Mouse (Mus musculus) lung, embryonic 15.5 days (tissue): ENCODE measurements around the gene Dyx1c1. TPM values are rescaled to one million over a fixed set of nuclear protein-coding genes. Genes with fewer than 3 reads are reported as not detected.
A peak's percentile ranks its signal among the peaks of the same experiment; 100 is the strongest.

Experiments
- ATAC-seq: fragments of 200-750 bp; cut with Nextera tagmentation; 2 replicates; pipeline ENCODE4 v1.8.0; 2017; ENCODE audit warnings: moderate number of reproducible peaks, borderline replicate concordance; ENCODE audit not compliant: low FRiP score, low TSS enrichment; ENCODE audit errors: extremely low read depth
- H3K27ac ChIP-seq: fragments of 300-500 bp; sonication (generic); 2 replicates; pipeline ENCODE4 v1.5.1; 2015; ENCODE audit warnings: moderate library complexity, mild to moderate bottlenecking, inconsistent platforms
- H3K27me3 ChIP-seq: fragments of 300-500 bp; sonication (generic); 2 replicates; pipeline ENCODE4 v1.6.1; 2015; ENCODE audit warnings: inconsistent platforms
- H3K36me3 ChIP-seq: fragments of 300-500 bp; sonication (generic); 2 replicates; pipeline ENCODE4 v1.6.1; 2015; ENCODE audit warnings: inconsistent platforms
- H3K4me1 ChIP-seq: fragments of 300-500 bp; sonication (generic); 2 replicates; pipeline ENCODE4 v1.6.1; 2015; ENCODE audit warnings: inconsistent platforms
- H3K4me2 ChIP-seq: fragments of 300-500 bp; sonication (generic); 2 replicates; pipeline ENCODE4 v1.6.1; 2015; ENCODE audit warnings: inconsistent platforms, mild to moderate bottlenecking, moderate library complexity
- H3K4me3 ChIP-seq: fragments of 300-500 bp; sonication (generic); 2 replicates; pipeline ENCODE4 v1.5.1; 2015; ENCODE audit warnings: mild to moderate bottlenecking, inconsistent platforms
- H3K9ac ChIP-seq: fragments of 300-500 bp; sonication (generic); 2 replicates; pipeline ENCODE4 v1.6.1; 2015; ENCODE audit warnings: inconsistent platforms
- H3K9me3 ChIP-seq: fragments of 300-500 bp; sonication (generic); 2 replicates; pipeline ENCODE4 v1.6.1; 2016; ENCODE audit warnings: inconsistent platforms
- WGBS: fragments of 180-500 bp; shearing (Covaris S2); methylation state at CpG from one replicate; pipeline ENCODE4 v1.1.7; 2015; 5-methylcytosine and 5-hydroxymethylcytosine counted together
- polyA plus RNA-seq: library from polyadenylated mRNA; unstranded; fragments of >200 nt; fragmentation: Nextera tagmentation; extraction: Ambion mirVana; gene quantifications from 2 replicates; pipeline ENCODE4 v1.2.1, GENCODE M21; 2015

Dyx1c1 gene
- 1.2 and 1.6 TPM in 2 replicates for polyA plus RNA-seq

DNA sequence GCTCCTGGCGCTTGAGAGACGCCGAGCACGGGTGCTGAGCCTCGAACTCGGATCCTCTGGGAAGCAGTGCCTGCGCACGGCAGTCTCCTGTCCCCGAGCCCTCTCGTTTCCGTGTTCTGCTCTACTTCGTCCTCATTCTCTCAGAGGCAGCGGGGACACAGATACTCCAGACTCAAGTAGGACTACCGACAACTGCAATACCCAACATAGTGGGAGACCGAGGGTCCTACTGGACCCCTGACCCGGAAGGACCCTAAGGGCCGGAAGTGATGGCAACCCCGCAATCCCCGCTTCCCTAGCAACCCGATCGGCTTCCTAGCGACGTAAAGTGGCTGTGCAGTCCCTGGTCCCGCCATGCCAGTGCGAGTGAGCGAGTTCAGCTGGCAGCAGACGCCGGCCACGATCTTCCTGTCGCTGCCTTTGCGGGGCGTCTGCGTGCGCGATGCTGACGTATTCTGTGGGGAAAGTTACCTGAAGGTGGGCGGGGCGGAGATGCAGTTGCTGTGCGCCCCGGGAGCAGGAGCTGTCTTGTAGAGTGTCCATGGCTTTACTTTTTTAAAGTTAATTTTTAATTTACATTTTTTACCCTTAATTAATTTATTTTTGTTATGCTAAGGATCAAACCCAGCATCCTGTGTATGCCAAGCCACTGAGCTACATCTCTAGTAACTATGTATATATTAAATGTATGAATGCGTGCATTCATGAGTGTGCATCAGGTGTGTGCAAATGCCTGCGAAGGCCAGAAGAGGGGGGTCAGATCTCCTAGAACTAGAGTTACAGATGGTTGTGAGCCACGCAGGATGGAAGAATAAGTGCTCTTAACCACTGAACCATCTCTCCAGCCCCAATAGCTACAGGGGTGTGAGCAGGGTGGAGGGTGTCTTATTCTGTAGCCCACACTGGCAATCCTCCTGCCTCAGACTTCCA lies at the start of gene Dyx1c1, which contains the start of gene Gm44503:
Gene Dyx1c1, plus strand, starts transcription at position 265 of the 930 bp plus-strand sequence.
Gene Gm44503, plus strand, starts transcription at position 332 of the 930 bp plus-strand sequence.
- Histone ChIP-seq H3K27me3 (no peaks in the 10 kb centered on the region), H3K9ac (peak within 1 kb of the TSS; percentile 51), H3K36me3 (no peaks in the 10 kb centered on the region), H3K4me1 (no peaks in the 10 kb centered on the region), H3K4me3 (peak within 1 kb of the TSS; percentile 58), H3K4me2 (peak within 1 kb of the TSS; percentile 75), H3K27ac (peak within 1 kb of the TSS; percentile 46), H3K9me3 (no peaks in the 10 kb centered on the region)
- WGBS = under 1% methylated on average over 43 of the region's 43 CpGs
- peak; percentile 89 for ATAC-seq

DNA sequence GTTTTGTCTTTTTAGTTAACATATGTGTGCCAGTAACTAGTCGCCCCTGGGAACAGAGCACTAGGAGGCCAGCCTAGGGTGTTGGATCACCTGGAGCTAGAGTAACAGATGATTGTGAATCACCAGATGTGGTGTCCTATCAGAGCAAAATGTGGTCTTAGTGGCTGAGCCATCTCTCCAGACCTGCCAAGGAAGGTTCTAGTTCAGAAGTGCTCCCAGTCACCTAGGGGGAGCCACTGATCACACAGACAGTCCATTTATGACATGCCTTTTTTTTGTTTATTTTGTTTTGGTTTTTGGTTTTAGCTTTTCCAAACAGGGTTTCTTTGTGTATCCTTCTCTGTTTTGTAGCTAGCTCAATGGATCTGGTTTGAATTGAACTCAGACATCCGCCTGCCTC lies 47.2 kb upstream of the Dyx1c1 start:
- Histone ChIP-seq H3K9ac (no peak overlapping the region), H3K27me3 (no peaks in the 10 kb centered on the region), H3K4me1 (peaks cover 6% of the 10 kb centered on the region), H3K4me2 (no peak overlapping the region), H3K27ac (no peak overlapping the region), H3K9me3 (no peaks in the 10 kb centered on the region), H3K4me3 (no peak overlapping the region), H3K36me3 (no peaks in the 10 kb centered on the region)
- whole genome bisulfite sequencing = 94% methylated on average over 2 of the region's 2 CpGs
- ATAC-seq = no peak

DNA sequence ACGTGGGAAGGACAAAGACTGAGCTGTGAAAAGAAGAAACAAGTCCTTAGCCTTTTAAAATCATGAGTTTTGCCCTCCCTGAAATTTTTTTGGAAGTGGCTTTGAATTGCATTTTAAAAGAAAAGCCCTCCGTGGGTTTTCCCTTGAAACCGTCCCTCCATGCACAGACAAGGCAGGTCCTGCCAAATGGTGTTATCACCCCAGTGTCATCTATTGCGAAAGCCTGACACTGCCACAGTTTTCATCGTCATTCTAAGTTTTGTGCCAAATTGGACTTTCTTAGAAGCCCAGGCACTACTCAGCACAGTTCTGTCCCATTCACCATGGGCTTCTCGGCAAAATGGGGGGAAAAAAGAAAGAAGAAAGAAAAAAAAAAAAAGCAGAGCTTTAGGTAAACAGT lies 45.0 kb upstream of the Dyx1c1 start:
- H3K9ac ChIP-seq = no peak overlapping the region
- H3K4me3 ChIP-seq = peak overlapping the region; percentile 19
- no peaks in the 10 kb centered on the region for H3K27me3 ChIP-seq
- H3K36me3 ChIP-seq = no peaks in the 10 kb centered on the region
- H3K4me2 ChIP-seq = peak overlapping the region; percentile 42
- H3K9me3 ChIP-seq = no peaks in the 10 kb centered on the region
- peak; percentile 49; the same call in 1 of the 2 replicates for ATAC-seq
- peaks cover 6% of the 10 kb centered on the region for H3K4me1 ChIP-seq
- WGBS = 31% methylated on average over 6 of the region's 6 CpGs
- no peak overlapping the region for H3K27ac ChIP-seq

DNA sequence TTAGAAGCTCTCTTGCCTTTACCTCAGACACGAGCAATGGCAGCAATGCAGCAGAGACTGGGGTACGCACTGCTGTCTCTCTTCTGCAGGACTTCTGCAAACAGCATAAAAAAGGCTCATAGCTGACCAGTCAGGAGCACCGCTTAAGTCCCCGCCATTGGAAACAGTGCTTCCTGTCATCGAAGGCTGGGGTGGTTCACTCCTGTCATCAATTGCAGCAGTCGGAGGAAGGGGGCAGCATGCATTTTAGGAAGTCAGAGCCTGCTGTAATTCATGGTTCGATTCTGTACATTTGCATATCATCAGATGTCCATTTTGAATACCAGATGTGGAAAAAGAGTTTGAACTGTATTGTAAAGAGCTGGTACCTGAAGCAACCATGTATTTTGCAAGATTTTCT lies 42.9 kb upstream of the Dyx1c1 start:
- H3K36me3 ChIP-seq = no peaks in the 10 kb centered on the region
- peaks cover 6% of the 10 kb centered on the region for H3K4me1 ChIP-seq
- H3K27me3 ChIP-seq = no peaks in the 10 kb centered on the region
- no peak overlapping the region for H3K27ac ChIP-seq
- no peaks in the 10 kb centered on the region for H3K9me3 ChIP-seq
- no peak overlapping the region for H3K4me3 ChIP-seq
- H3K4me2 ChIP-seq = no peak overlapping the region
- no peak overlapping the region for H3K9ac ChIP-seq
- whole genome bisulfite sequencing = 60% methylated on average over 7 of the region's 7 CpGs
- ATAC-seq = no peak

DNA sequence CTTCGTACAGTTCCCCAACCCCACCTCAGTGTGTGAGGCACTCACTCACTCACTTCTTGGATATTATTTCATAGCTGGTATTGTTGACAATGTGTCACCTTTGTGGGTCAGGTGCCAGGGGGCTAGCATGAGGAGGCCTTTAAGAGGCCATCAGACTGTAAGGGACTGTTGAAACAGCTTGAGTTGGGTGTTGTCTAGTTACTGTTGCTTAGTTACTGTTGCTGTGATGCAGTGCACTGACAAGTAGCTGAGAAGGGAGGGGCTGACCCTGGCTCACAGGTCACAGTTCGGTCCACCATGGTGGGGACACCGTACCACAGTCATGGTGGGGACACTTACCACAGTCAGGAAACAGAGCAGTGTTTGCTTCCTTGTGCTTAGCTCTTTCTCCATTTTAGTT lies 35.5 kb upstream of the Dyx1c1 start:
- H3K27ac ChIP-seq = no peak overlapping the region
- peaks cover 15% of the 10 kb centered on the region for H3K4me1 ChIP-seq
- 0 out of 2 replicates have a peak, but pooled peaks cover 4% of the 10 kb centered on the region for H3K27me3 ChIP-seq
- H3K9me3 ChIP-seq = no peaks in the 10 kb centered on the region
- no peaks in the 10 kb centered on the region for H3K36me3 ChIP-seq
- no peak for ATAC-seq
- WGBS = 81% methylated on average over 3 of the region's 3 CpGs
- no peak overlapping the region for H3K9ac ChIP-seq
- no peak overlapping the region for H3K4me2 ChIP-seq
- H3K4me3 ChIP-seq = no peak overlapping the region

DNA sequence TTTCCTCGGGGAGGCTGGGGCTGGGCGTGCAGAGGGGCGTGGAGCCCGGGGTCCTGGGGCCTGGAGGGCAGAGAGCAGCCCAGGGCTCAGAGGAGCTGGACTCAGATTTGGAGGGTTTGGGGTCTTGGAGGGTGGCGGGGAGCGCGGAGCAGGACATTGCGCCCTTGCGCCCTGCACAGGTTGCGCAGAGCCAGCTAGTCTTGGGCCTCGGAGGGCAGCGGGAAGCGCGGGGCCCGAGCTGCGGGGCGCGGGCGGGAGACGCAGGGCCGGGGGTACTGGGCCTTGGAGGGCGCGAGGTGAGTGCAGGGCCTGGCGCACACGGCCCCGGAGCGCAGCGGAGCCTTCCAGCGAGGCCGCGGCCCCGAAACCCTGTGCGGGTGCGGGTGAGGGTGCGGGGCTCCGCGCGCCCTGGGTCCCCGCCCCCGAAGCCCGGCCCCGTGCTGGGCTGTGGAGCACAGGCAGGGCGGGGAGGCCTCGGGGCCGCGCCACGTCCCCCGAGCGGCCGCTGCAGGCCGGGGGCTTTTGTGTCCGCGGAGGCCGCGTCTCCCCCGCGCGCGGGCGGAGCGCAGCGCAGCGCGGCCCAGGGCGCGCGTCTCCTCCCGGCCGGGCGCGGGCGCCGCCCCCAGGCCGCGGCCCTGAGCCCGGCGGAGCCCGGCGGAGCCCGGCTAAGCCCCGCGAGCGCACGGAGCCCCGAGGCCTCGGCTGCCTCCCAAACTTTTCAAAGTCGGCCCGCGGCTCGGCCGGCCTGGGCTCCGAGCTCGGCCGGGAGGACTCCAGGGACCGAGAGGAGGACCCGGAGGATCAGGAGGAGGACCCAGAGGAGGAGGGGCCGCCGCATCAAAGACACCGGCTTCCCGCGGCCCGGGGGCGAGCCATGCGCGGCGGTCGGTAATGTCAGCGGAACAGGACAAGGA lies 33.3 kb upstream of the Dyx1c1 start, which contains the start of gene Pygo1:
Gene Pygo1, plus strand, starts transcription at position 625 of the 914 bp plus-strand sequence.
- Histone ChIP-seq H3K4me1 (peaks cover 15% of the 10 kb centered on the region), H3K36me3 (no peaks in the 10 kb centered on the region), H3K27ac (peak within 1 kb of the TSS; percentile 87), H3K9me3 (no peaks in the 10 kb centered on the region), H3K9ac (peak within 1 kb of the TSS; percentile 87), H3K4me2 (peak within 1 kb of the TSS; percentile 91), H3K4me3 (peak within 1 kb of the TSS; percentile 85), H3K27me3 (0 out of 2 replicates have a peak, but pooled peaks cover 4% of the 10 kb centered on the region)
- ATAC-seq = peak; percentile 80
- under 1% methylated on average over 97 of the region's 108 CpGs for WGBS

DNA sequence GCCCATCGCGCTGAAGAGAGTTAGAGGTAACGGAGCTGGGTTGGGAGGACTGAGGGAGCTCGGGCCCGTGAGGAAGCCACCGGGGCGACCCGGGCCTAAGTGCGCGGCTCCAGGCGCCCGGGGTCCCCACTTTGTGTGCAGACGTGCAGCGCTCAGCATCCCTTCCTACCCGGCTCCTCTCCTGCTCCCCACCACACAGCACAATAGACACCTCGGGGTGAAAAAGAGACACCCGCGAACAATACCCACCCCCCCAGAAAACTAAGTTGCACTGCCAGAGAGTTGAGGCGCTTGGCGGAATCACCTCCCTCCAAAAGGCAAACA lies 32.7 kb upstream of the Dyx1c1 start:
- Histone ChIP-seq H3K9ac (peak overlapping the region; percentile 87), H3K4me2 (peak overlapping the region; percentile 91), H3K27ac (peak overlapping the region; percentile 87), H3K27me3 (0 out of 2 replicates have a peak, but pooled peaks cover 4% of the 10 kb centered on the region), H3K36me3 (no peaks in the 10 kb centered on the region), H3K4me3 (peak overlapping the region; percentile 85), H3K9me3 (no peaks in the 10 kb centered on the region), H3K4me1 (peaks cover 15% of the 10 kb centered on the region)
- under 1% methylated on average over 20 of the region's 20 CpGs for WGBS
- no peak; the same call in 1 of the 2 replicates for ATAC-seq

DNA sequence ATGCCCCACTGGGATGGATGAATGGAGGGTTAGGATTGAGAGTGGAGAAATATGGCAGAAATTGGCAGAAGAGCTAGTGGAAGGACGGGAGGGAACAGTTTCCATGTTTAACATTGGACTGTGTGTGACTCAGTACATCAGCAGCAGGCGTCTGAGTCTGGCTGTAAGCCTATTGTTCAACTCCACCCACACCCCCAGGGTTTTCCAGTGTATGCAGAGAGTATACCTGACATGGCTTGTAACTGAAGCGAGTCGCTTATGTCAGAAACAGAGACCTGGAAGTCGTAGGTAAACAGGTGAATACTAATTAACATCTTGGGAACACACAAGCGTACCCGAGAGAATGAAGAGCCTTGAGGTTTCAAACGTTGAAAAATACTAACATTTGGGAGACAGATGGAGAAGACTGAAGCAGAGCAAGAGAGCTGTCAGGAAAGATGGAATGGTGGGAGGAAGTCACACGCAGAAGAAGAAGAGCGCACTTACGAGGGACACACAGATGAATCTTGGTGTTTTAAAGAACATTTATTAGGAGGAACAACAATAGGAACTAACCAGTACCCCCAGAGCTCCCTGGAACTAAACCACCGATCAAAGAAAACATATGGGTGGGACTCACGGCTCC lies 27.3 kb upstream of the Dyx1c1 start:
- peaks cover 10% of the 10 kb centered on the region for H3K4me1 ChIP-seq
- WGBS = 80% methylated on average over 13 of the region's 13 CpGs
- H3K36me3 ChIP-seq = no peaks in the 10 kb centered on the region
- no peak overlapping the region for H3K4me3 ChIP-seq
- H3K9ac ChIP-seq = no peak overlapping the region
- no peak for ATAC-seq
- no peaks in the 10 kb centered on the region for H3K9me3 ChIP-seq
- H3K27me3 ChIP-seq = no peaks in the 10 kb centered on the region
- no peak overlapping the region for H3K27ac ChIP-seq
- H3K4me2 ChIP-seq = no peak overlapping the region

DNA sequence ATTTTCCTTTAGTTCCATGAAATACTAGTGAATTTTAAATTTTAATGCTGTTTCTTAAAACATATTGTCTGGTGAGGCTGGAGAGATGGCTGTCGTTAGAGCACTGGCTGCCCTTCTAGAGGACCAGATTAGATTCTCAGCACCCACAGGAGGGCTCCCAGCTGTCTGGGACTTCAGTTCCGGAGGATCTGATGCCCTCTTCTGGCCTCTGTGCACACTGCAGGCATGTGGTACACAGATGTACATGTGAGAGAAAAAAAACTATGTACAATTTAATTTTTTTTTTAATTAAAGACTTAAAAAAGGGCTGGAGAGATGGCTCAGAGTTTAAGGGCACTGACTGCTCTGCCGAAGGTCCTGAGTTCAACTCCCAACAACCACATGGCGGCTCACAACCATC lies 23.3 kb upstream of the Dyx1c1 start:
- H3K9me3 ChIP-seq = no peaks in the 10 kb centered on the region
- no peak for ATAC-seq
- no peaks in the 10 kb centered on the region for H3K27me3 ChIP-seq
- no peaks in the 10 kb centered on the region for H3K4me1 ChIP-seq
- no peak overlapping the region for H3K4me2 ChIP-seq
- 88% methylated on average over 4 of the region's 4 CpGs for WGBS
- no peak overlapping the region for H3K4me3 ChIP-seq
- H3K36me3 ChIP-seq = no peaks in the 10 kb centered on the region
- no peak overlapping the region for H3K9ac ChIP-seq
- H3K27ac ChIP-seq = no peak overlapping the region

DNA sequence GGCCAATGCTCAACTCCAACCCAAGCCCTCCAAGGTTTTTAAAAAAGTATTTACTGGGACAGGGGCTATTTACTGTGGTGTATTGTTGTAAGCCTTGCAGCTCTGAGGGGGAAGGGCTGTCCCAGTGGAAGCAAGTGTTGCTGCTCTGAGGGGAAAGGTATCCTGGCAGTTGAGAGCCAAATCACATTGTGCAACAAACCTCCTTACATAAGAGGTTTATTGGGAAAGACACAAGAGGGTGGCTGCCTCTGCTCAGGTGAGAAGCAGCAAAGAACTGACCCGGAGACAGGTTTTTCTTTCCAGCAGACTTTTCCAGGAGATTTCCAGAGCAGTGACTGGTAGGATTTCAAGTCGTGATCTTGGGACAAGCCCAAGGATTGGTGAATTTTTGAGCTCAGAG lies 22.3 kb upstream of the Dyx1c1 start:
- H3K4me2 ChIP-seq = no peak overlapping the region
- WGBS = 68% methylated on average over 2 of the region's 2 CpGs
- no peak overlapping the region for H3K27ac ChIP-seq
- ATAC-seq = no peak
- H3K27me3 ChIP-seq = no peaks in the 10 kb centered on the region
- H3K4me1 ChIP-seq = no peaks in the 10 kb centered on the region
- H3K9ac ChIP-seq = no peak overlapping the region
- H3K9me3 ChIP-seq = no peaks in the 10 kb centered on the region
- H3K36me3 ChIP-seq = no peaks in the 10 kb centered on the region
- no peak overlapping the region for H3K4me3 ChIP-seq

DNA sequence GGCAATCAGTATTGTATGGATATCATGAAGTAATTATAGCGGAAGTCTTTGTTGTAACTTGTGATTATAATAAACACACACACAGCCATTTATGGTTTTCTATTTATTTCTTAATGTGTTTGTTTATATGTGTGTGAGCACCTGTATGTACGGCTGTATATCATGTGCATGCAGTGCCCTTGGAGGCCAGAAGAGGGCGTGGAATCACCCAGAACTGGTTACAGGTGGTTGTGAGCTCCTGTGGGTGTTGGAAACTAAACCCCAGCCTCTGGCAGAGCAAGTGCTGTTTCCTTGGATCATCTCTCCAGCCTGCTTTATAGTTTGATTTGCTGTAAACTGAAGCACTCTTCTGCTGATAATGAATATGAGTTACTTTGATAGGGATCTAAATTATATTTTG lies 15.2 kb upstream of the Dyx1c1 start:
- Histone ChIP-seq H3K27me3 (no peaks in the 10 kb centered on the region), H3K4me3 (no peak overlapping the region), H3K4me2 (no peak overlapping the region), H3K27ac (no peak overlapping the region), H3K9ac (no peak overlapping the region), H3K36me3 (peaks cover 24% of the 10 kb centered on the region), H3K9me3 (no peaks in the 10 kb centered on the region), H3K4me1 (no peaks in the 10 kb centered on the region)
- ATAC-seq = no peak
- 54% methylated on average over 3 of the region's 3 CpGs for WGBS
